Comparison of ENCODE assay signal across 17 mouse cellular contexts in genomic region chr4:145264761-145265160, GRCm38 (mm10). TPM values are rescaled to one million over a fixed set of nuclear protein-coding genes. Genes with fewer than 3 reads are reported as not detected.
"Had no signal": no experiment of that assay in that cellular context is flagged by ENCODE, and none has a peak within 500 bp of the region (broad histone marks: within the 10 kb centered on the region; RNA-seq: fewer than 3 reads in every experiment).

No protein-coding gene starts in this region.

- DNase-seq: kidney, adult 8-10 months; kidney, postnatal 4 days; lung, adult 2 months; lung, postnatal 4 days; midbrain, embryonic 14.5 days; retina, postnatal 1 day; right cerebral cortex, postnatal 25 days; thymus, postnatal 14 days had no signal

- H3K4me1 ChIP-seq: liver, embryonic 15.5 days; midbrain, embryonic 10.5 days; neural tube, embryonic 15.5 days had no signal

- ATAC-seq: lung, postnatal 0 days had no signal

- H3K27ac ChIP-seq: kidney, postnatal 0 days; layer of hippocampus, adult 2 months; liver, embryonic 15.5 days; midbrain, embryonic 10.5 days; neural tube, embryonic 15.5 days; stomach, postnatal 0 days had no signal

- H3K9ac ChIP-seq: liver, embryonic 15.5 days; neural tube, embryonic 15.5 days had no signal

- H3K27me3 ChIP-seq: liver, embryonic 15.5 days; neural tube, embryonic 15.5 days had no signal

- H3K9me3 ChIP-seq: liver, embryonic 15.5 days; midbrain, embryonic 10.5 days; neural tube, embryonic 15.5 days had no signal

- H3K4me2 ChIP-seq: liver, embryonic 11.5 days; liver, embryonic 15.5 days; neural tube, embryonic 15.5 days had no signal

- H3K4me3 ChIP-seq: layer of hippocampus, adult 2 months; liver, embryonic 15.5 days; midbrain, embryonic 10.5 days; myocyte; neural tube, embryonic 15.5 days had no signal

- H3K36me3 ChIP-seq: liver, embryonic 15.5 days; midbrain, embryonic 10.5 days; neural tube, embryonic 15.5 days had no signal

RNA-seq across cellular contexts. Expression of gene Tnfrsf8, which starts 50.2 kb away (rescaled TPM):
- polyA plus RNA-seq: liver, embryonic 11.5 days; midbrain, embryonic 10.5 days had no signal
